Mouse (Mus musculus): ENCODE measurements around the gene Srms.
"Not testable (repeated sequence)": the region's sequence is repeated elsewhere in the genome, so short reads cannot be mapped to it uniquely, and the experiment has no call there.

Gene Srms

DNA sequence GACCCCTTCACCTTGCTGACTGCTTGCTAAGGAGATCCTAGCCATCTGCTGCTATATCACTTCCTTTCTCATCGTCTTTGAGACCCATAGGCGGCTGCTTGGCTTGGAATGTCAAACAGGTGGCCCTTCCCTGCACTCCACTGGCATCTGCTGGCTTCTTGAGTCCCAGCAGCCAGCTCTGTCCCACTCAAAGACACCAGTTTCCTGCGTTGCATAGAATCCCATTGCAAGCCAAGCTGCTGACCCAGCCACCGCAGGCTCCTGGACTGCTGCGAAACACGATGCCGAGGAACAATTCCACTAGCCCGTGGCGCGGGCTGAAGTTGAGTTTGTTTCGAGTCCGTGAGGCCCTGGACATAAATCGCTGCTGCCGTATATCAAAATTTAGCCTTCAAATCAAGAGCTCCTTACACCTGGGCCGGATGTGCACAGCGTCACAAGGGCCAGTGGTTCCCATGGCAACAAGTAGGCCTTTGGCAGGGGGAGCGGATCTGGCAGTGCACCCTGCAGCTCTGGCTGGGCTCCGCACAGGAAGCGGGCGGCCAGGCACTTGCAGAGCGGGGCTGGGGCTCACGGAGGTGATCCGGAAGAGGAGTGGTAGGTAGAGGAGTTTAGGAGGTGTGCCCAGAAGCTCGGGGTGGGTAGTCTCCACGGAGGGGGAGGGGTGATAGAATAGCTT is 6.7 kb upstream of the Srms start, which contains the start of gene Fndc11:
Gene Fndc11 (plus strand): TSS at position 476 of the 679 bp plus-strand sequence.
- DNase-seq (ENCODE audit: low spot score in 2 of 2), result peak; percentile 36 to 82

GRCm38 (mm10) chr2:181218881-181219485 is 6.0 kb upstream of the Srms start:
- no peak for DNase-seq (ENCODE audit: low spot score in 2 of 2)

- no peak for DNase-seq (ENCODE audit: low spot score in 2 of 2)
Measured at GRCm38 (mm10) chr2:181216037-181216436, 3.1 kb upstream of the Srms start.

DNA sequence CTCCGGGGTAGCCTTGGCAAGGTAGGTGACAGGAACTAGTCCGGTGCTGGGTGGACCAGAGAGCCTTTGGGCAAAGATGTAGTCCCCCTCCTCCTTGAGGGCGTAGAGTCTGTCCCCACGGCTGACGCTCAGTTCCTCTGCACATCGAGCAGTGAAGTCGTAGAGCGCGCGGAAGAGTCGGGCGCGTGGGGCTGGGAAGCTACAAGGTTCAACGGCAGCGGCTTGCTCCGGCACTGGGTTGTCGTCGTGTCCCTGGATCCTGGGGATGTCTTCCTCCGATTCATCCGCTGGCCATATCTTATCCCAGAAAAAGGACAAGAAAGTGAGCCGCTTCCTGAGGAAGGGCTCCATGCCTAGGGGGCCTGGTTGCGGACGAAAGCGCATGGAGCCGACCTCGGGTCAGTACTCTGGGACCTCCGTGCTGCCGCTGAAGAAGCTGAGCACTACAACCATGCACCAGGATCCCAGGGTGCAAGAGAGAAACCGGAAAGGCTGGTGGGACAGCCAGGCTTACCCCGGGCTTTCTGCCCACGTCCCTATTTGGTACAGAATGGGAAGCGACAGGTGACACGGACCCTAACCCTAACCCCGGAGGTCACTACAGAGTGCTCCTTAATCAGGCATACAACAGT is 480 bp downstream of the Srms start:
- no peak for DNase-seq (ENCODE audit: low spot score in 2 of 2)

GRCm38 (mm10) chr2:181206118-181206517 is 6.9 kb downstream of the Srms start:
- peak in 1 of 2 experiments; percentile 42 for DNase-seq (ENCODE audit: low spot score in 2 of 2)

DNA sequence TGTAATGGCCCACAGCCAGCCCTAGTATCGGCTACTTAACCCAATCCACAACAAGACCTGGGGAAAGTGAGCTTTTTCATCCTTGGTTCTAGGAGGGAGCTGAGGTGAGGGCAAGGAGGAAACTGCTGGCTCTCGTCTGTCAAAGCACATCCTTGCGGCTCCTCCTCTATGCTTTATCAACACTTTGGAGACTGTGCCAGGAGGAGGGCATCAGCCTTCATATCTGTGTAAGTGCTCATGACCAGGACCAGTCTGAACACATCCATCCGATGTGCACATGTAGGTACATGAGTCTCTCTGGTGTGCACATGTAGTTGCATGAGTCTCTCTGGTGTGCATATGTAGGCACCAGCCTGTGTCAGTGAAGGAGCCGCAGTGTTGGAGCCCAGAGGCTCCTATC is 7.3 kb downstream of the Srms start:
- DNase-seq (ENCODE audit: low spot score in 2 of 2), result no peak

GRCm38 (mm10) chr2:181202886-181203285 is 10.1 kb downstream of the Srms start:
- no peak for DNase-seq (ENCODE audit: low spot score in 2 of 2)

GRCm38 (mm10) chr2:181202422-181202821 is 10.6 kb downstream of the Srms start, which contains the start of gene Ptk6:
Ptk6 (minus strand) TSS chr2:181202789.
- DNase-seq (ENCODE audit: low spot score in 2 of 2), result no peak

GRCm38 (mm10) chr2:181201606-181202005 is 11.4 kb downstream of the Srms start:
- no peak for DNase-seq (ENCODE audit: low spot score in 2 of 2)

GRCm38 (mm10) chr2:181196628-181197300 is 16.2 kb downstream of the Srms start:
- DNase-seq (ENCODE audit: low spot score in 2 of 2), result no peak

DNA sequence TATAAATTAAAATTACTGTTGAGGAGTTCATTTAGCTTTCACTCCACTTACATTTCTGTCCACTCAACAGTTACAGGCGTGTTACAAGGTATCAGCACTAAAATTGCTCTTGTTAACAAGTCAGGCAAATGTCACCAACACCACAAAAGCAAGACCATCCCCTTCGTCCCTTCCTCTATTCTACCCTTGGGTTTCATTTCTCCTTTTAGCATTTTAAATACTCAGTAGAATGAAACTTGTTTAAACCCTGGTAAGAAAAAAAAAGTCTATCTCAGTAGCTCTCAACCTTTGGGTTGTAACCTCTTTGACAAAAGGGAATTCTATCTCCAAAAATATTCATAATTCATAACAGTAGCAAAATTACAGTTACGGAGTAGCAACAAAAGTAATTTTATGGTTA is 19.9 kb downstream of the Srms start:
- DNase-seq (ENCODE audit: low spot score in 2 of 2), result no peak

DNA sequence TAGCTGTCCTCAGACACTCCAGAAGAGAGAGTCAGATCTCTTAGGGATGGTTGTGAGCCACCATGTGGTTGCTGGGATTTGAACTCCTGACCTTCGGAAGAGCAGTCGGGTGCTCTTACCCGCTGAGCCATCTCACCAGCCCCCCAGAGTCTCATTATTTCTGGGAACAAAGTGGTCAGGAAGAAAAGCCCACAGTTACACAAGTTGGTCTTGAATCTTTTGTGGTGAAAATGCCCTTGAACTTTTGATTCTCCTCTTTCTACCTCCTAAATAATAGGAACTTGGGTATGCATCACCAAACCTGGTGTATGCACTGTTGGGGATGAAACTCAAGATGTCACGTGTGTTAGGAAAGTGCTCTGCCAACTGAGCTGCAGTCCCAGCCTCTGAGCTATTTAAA is 21.0 kb downstream of the Srms start:
- no peak for DNase-seq (ENCODE audit: low spot score in 2 of 2)

DNA sequence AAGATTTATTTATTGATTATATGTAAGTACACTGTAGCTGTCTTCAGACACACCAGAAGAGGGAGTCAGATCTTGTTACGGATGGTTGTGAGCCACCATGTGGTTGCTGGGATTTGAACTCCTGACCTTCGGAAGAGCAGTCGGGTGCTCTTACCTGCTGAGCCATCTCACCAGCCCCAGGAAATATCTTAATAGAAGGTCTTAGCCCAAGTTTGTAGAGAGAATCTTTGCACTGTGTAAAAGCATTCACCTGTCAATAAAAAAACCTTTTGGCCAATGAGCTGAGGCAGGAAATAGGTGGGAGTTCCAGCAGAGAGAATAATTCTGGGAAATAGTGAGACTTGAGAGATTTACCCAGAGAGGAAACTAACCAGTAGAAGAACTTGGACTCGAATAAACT is 21.6 kb downstream of the Srms start:
- DNase-seq (ENCODE audit: low spot score in 2 of 2), result not testable (repeated sequence)

GRCm38 (mm10) chr2:181189321-181189720 is 23.7 kb downstream of the Srms start:
- no peak for DNase-seq (ENCODE audit: low spot score in 2 of 2)

GRCm38 (mm10) chr2:181188681-181189080 is 24.3 kb downstream of the Srms start:
- DNase-seq (ENCODE audit: low spot score in 2 of 2), result peak in 1 of 2 experiments; percentile 51

- peak; percentile 82 to 93 for DNase-seq (ENCODE audit: low spot score in 2 of 2)
Measured at GRCm38 (mm10) chr2:181187121-181188000, 25.6 kb downstream of the Srms start, which contains the start of gene Ppdpf. Ppdpf (plus strand) TSS chr2:181187247.

- peak; percentile 70 to 88 for DNase-seq (ENCODE audit: low spot score in 2 of 2)
Measured at GRCm38 (mm10) chr2:181186635-181187034, 26.4 kb downstream of the Srms start.

GRCm38 (mm10) chr2:181180898-181181297 is 32.1 kb downstream of the Srms start:
- DNase-seq (ENCODE audit: low spot score in 2 of 2), result no peak

DNA sequence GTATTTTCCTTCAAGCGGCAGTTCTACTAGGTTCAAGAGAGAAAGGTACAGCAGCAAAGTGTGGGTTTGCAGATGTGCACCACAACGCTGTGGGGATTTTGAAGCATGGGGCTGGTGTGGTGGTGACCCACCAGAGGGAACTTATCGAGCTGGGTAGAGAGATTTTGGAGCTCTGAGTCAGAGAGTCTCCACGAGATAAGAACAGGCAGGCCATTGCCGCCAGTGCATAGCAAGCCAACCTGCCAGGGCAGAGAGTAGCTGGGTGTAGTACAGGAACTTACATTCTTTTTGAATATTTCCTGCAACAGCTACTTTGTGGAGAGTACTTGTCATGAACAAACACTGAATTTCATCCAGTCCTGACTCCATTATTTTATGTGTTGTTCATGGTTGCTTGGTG is 34.5 kb downstream of the Srms start:
- DNase-seq (ENCODE audit: low spot score in 2 of 2), result no peak

DNA sequence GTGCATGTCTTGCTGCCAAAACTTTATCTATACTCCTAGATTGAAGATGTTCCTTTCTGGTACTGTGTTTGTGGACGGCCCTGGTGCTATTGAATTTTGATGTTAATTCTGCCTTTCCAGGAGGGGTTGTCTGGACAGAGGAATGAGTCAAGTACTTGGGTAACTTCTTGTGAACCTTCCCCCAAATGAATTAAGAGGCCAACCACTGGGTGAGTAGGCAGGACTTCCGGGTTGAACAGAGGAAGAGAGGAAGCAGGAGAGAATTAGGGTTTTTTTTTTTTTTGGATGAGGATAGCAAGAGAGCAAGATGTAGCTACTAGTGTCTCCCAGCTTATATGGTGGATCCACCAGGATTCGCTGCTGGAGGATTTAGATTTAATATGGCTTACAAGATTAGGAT is 35.0 kb downstream of the Srms start:
- DNase-seq (ENCODE audit: low spot score in 2 of 2), result no peak

- no peak for DNase-seq (ENCODE audit: low spot score in 2 of 2)
Measured at GRCm38 (mm10) chr2:181174646-181175045, 38.3 kb downstream of the Srms start.
